Mouse (Mus musculus) liver, embryonic 16.5 days (tissue): Measurements from ENCODE around the gene Cers4. TPM values are rescaled to one million over a fixed set of nuclear protein-coding genes. Genes with fewer than 3 reads are reported as not detected.

Experiments used
- ATAC-seq: fragments of 200-750 bp; cut with Nextera tagmentation; 2 replicates; pipeline ENCODE4 v1.8.0; 2017; ENCODE audit warnings: low read depth, mild to moderate bottlenecking, moderate number of reproducible peaks, moderate library complexity
- H3K27ac ChIP-seq: fragments of 300-500 bp; sonication (generic); 2 replicates; pipeline ENCODE4 v1.5.1; 2014; ENCODE audit warnings: mild to moderate bottlenecking, low read length
- H3K27me3 ChIP-seq: fragments of 300-500 bp; sonication (generic); 2 replicates; pipeline ENCODE4 v1.6.1; 2014; ENCODE audit warnings: low read depth, low read length, mixed read lengths; ENCODE audit not compliant: control insufficient read depth, insufficient read depth
- H3K36me3 ChIP-seq: fragments of 300-500 bp; sonication (generic); 2 replicates; pipeline ENCODE4 v1.6.1; 2014; ENCODE audit warnings: mild to moderate bottlenecking; ENCODE audit not compliant: control insufficient read depth, insufficient read depth
- H3K4me1 ChIP-seq: fragments of 300-500 bp; sonication (generic); 2 replicates; pipeline ENCODE4 v1.6.1; 2014; ENCODE audit warnings: low read depth, low read length, mixed read lengths; ENCODE audit not compliant: control insufficient read depth
- H3K4me2 ChIP-seq: fragments of 300-500 bp; sonication (generic); 2 replicates; pipeline ENCODE4 v1.6.1; 2014; ENCODE audit warnings: low read depth, low read length, mixed read lengths
- H3K4me3 ChIP-seq: fragments of 300-500 bp; sonication (generic); 2 replicates; pipeline ENCODE4 v1.5.1; 2014; ENCODE audit warnings: low read depth, mild to moderate bottlenecking, low read length
- H3K9ac ChIP-seq: fragments of 300-500 bp; sonication (generic); 2 replicates; pipeline ENCODE4 v1.6.1; 2014; ENCODE audit warnings: low read depth, low read length
- H3K9me3 ChIP-seq: fragments of 300-500 bp; sonication (generic); replicated peaks from 2 replicates; pipeline ENCODE4 v1.6.1; 2016; ENCODE audit warnings: low read length; ENCODE audit not compliant: control insufficient read depth
- WGBS: fragments of 180-500 bp; shearing (Covaris S2); extraction: QIAGEN DNeasy Blood & Tissue Kit; methylation state at CpG from one replicate; pipeline ENCODE4 v1.1.7; 2014; ENCODE audit not compliant: insufficient replicate concordance; 5-methylcytosine and 5-hydroxymethylcytosine counted together
- polyA plus RNA-seq: library from polyadenylated mRNA; unstranded; fragments of >200 nt; fragmentation: Nextera tagmentation; extraction: Ambion mirVana; gene quantifications from 2 replicates; pipeline ENCODE4 v1.2.1, GENCODE M21; 2015

The Cers4 gene
- polyA plus RNA-seq, result 1.5 and 1.7 TPM in 2 replicates

- Histone ChIP-seq H3K36me3 (no peaks in the 10 kb centered on the region), H3K4me1 (peaks cover 8% of the 10 kb centered on the region), H3K9ac (peak within 1 kb of the TSS; percentile 25), H3K27me3 (no peaks in the 10 kb centered on the region), H3K9me3 (no peaks in the 10 kb centered on the region), H3K4me3 (peak within 1 kb of the TSS; percentile 52), H3K4me2 (peak within 1 kb of the TSS; percentile 62), H3K27ac (no peak within 1 kb of the TSS)
- 1% methylated on average over 39 of the region's 39 CpGs for WGBS
- ATAC-seq, result peak; percentile 86
These were observed at the start of gene Cers4 for GRCm38 (mm10) chr8:4492851-4493685. Gene Cers4 (plus strand): TSS chr8:4493026.

GRCm38 (mm10) chr8:4458165-4458564, 34.7 kb upstream of the Cers4 start:
- H3K4me3 ChIP-seq, result no peak overlapping the region
- no peaks in the 10 kb centered on the region for H3K9me3 ChIP-seq
- H3K27ac ChIP-seq, result no peak overlapping the region
- 71% methylated on average over 2 of the region's 2 CpGs for WGBS
- H3K27me3 ChIP-seq, result no peaks in the 10 kb centered on the region
- no peaks in the 10 kb centered on the region for H3K36me3 ChIP-seq
- ATAC-seq, result no peak
- H3K4me2 ChIP-seq, result no peak overlapping the region
- H3K4me1 ChIP-seq, result no peaks in the 10 kb centered on the region
- H3K9ac ChIP-seq, result no peak overlapping the region

GRCm38 (mm10) chr8:4463061-4463460, 29.8 kb upstream of the Cers4 start:
- Histone ChIP-seq H3K9me3 (no peaks in the 10 kb centered on the region), H3K27me3 (no peaks in the 10 kb centered on the region), H3K36me3 (no peaks in the 10 kb centered on the region), H3K4me2 (no peak overlapping the region), H3K9ac (no peak overlapping the region), H3K27ac (no peak overlapping the region), H3K4me3 (no peak overlapping the region), H3K4me1 (no peaks in the 10 kb centered on the region)
- WGBS, result 60% methylated on average over 2 of the region's 2 CpGs
- ATAC-seq, result no peak

- Histone ChIP-seq H3K4me3 (no peak overlapping the region), H3K9me3 (no peaks in the 10 kb centered on the region), H3K4me1 (no peaks in the 10 kb centered on the region), H3K4me2 (no peak overlapping the region), H3K27me3 (no peaks in the 10 kb centered on the region), H3K27ac (no peak overlapping the region), H3K9ac (no peak overlapping the region), H3K36me3 (no peaks in the 10 kb centered on the region)
- no peak for ATAC-seq
- 51% methylated on average over 7 of the region's 7 CpGs for WGBS
These were observed 18.2 kb upstream of the Cers4 start for GRCm38 (mm10) chr8:4474419-4475187.

GRCm38 (mm10) chr8:4481154-4481553, 11.7 kb upstream of the Cers4 start:
- no peaks in the 10 kb centered on the region for H3K36me3 ChIP-seq
- H3K9me3 ChIP-seq, result no peaks in the 10 kb centered on the region
- H3K4me3 ChIP-seq, result no peak overlapping the region
- no peak for ATAC-seq
- H3K4me2 ChIP-seq, result no peak overlapping the region
- H3K4me1 ChIP-seq, result no peaks in the 10 kb centered on the region
- no peak overlapping the region for H3K27ac ChIP-seq
- no peak overlapping the region for H3K9ac ChIP-seq
- 57% methylated on average over 4 of the region's 4 CpGs for WGBS
- H3K27me3 ChIP-seq, result no peaks in the 10 kb centered on the region

GRCm38 (mm10) chr8:4481586-4481985, 11.2 kb upstream of the Cers4 start:
- Histone ChIP-seq H3K36me3 (no peaks in the 10 kb centered on the region), H3K9ac (no peak overlapping the region), H3K4me3 (no peak overlapping the region), H3K4me2 (no peak overlapping the region), H3K9me3 (no peaks in the 10 kb centered on the region), H3K27me3 (no peaks in the 10 kb centered on the region), H3K27ac (no peak overlapping the region), H3K4me1 (no peaks in the 10 kb centered on the region)
- 40% methylated on average over 4 of the region's 4 CpGs for WGBS
- ATAC-seq, result no peak

- Histone ChIP-seq H3K27me3 (no peaks in the 10 kb centered on the region), H3K9me3 (no peaks in the 10 kb centered on the region), H3K9ac (no peak overlapping the region), H3K36me3 (no peaks in the 10 kb centered on the region), H3K4me2 (no peak overlapping the region), H3K27ac (no peak overlapping the region), H3K4me3 (no peak overlapping the region), H3K4me1 (no peaks in the 10 kb centered on the region)
- ATAC-seq, result no peak
- WGBS, result 64% methylated on average over 4 of the region's 4 CpGs
These were observed 10.3 kb upstream of the Cers4 start for GRCm38 (mm10) chr8:4482501-4482900.

GRCm38 (mm10) chr8:4483330-4483729, 9.5 kb upstream of the Cers4 start:
- no peak for ATAC-seq
- Histone ChIP-seq H3K9ac (no peak overlapping the region), H3K4me1 (no peaks in the 10 kb centered on the region), H3K9me3 (no peaks in the 10 kb centered on the region), H3K36me3 (no peaks in the 10 kb centered on the region), H3K4me3 (no peak overlapping the region), H3K4me2 (no peak overlapping the region), H3K27me3 (no peaks in the 10 kb centered on the region), H3K27ac (no peak overlapping the region)
- WGBS, result 58% methylated on average over 6 of the region's 6 CpGs
